8 mouse cellular contexts compared by ENCODE assay signal in the genomic region with DNA sequence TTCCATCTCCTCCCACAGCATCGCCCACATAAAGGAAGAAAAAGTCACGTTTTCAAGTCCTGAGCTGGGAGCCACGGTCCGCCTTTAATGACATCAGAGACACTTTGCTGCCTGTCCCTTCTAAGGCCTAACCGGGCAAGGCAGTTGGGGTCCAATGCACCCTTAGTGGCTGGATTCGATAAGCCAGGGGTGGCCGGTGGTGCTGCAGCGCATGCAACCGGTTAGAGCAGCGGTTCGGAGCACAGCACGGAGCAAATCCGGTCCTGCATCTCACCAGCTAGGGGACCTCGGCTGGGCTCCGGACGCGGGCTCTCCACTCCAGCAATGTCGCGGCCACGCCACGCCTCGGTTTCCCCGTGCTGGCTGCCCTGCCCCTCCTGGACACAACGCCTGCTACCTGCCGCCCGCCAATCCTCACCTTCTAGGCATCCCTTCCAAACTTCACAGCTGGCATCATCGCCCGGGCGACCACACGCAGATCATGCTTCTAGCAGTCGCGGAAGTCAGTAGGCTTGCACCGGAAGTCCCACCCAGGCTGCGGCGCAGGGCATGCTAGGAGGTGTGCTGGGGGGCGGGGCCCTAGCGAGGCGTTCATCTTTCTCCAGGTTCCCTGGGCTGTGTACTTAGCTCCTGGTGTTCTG. TPM values are rescaled to one million over a fixed set of nuclear protein-coding genes. Genes with fewer than 3 reads are reported as not detected.
A peak's percentile ranks its signal among the peaks of the same experiment; 100 is the strongest.
DNase-seq lines count a peak whose midpoint lies in the region; ATAC-seq and TF ChIP-seq lines count a peak whose summit lies in the region.

A gene (minus strand): TSS at position 523 of the 641 bp plus-strand sequence.

- WGBS in bone marrow, adult 2 months, result under 1% methylated on average over 38 of the region's 38 CpGs
- under 1% methylated on average over 38 of the region's 38 CpGs for WGBS in embryonic facial prominence, embryonic 15.5 days
- under 1% methylated on average over 38 of the region's 38 CpGs for WGBS in kidney, embryonic 14.5 days
- under 1% methylated on average over 38 of the region's 38 CpGs for WGBS in liver, adult 2 months
- WGBS in stomach, embryonic 14.5 days, result under 1% methylated on average over 38 of the region's 38 CpGs

- H3K4me1 ChIP-seq in bone marrow, adult 2 months (ENCODE audit: control insufficient read depth, insufficient read depth, low read length), result no peaks in the 10 kb centered on the region
- H3K4me1 ChIP-seq in embryonic facial prominence, embryonic 15.5 days, result peaks cover 10% of the 10 kb centered on the region; the same call in 1 of the 2 replicates
- no peaks in the 10 kb centered on the region for H3K4me1 ChIP-seq in kidney, embryonic 14.5 days (ENCODE audit: control insufficient read depth, insufficient read depth, low read length)
- H3K4me1 ChIP-seq in liver, adult 2 months (ENCODE audit: control insufficient read depth, insufficient read depth, low read length), result peaks cover 2% of the 10 kb centered on the region; the same call in 1 of the 2 replicates
- H3K4me1 ChIP-seq in stomach, embryonic 14.5 days (ENCODE audit: control insufficient read depth, insufficient read depth, low read length), result peaks cover 4% of the 10 kb centered on the region; the same call in 1 of the 2 replicates

- peak within 1 kb of the TSS; percentile 75 for H3K9ac ChIP-seq in embryonic facial prominence, embryonic 15.5 days
- peak within 1 kb of the TSS; percentile 82 for H3K9ac ChIP-seq in kidney, embryonic 14.5 days (ENCODE audit: low read depth, low read length)
- peak within 1 kb of the TSS; percentile 79 for H3K9ac ChIP-seq in liver, adult 2 months (ENCODE audit: low read depth, low read length)
- peak within 1 kb of the TSS; percentile 78 for H3K9ac ChIP-seq in stomach, embryonic 14.5 days (replicated peaks; ENCODE audit: low read depth, low read length)

- TF ChIP-seq CTCF in bone marrow, adult 2 months (IDR thresholded peaks at IDR 0.05; ENCODE audit: control insufficient read depth, insufficient read depth, low read length), result no peak
- no peak for TF ChIP-seq CTCF in liver, adult 2 months (IDR thresholded peaks at IDR 0.05; ENCODE audit: low read depth, low read length)

- H3K36me3 ChIP-seq in embryonic facial prominence, embryonic 15.5 days, result peaks cover 64% of the 10 kb centered on the region
- H3K36me3 ChIP-seq in kidney, embryonic 14.5 days (ENCODE audit: control insufficient read depth, insufficient read depth, low read length), result peaks cover 63% of the 10 kb centered on the region
- H3K36me3 ChIP-seq in liver, adult 2 months (ENCODE audit: control insufficient read depth, insufficient read depth, low read length), result peaks cover 18% of the 10 kb centered on the region; the same call in 1 of the 2 replicates
- H3K36me3 ChIP-seq in stomach, embryonic 14.5 days (ENCODE audit: control insufficient read depth, insufficient read depth, low read length), result peaks cover 49% of the 10 kb centered on the region

- H3K27me3 ChIP-seq in embryonic facial prominence, embryonic 15.5 days, result no peaks in the 10 kb centered on the region
- H3K27me3 ChIP-seq in kidney, embryonic 14.5 days (ENCODE audit: control insufficient read depth, insufficient read depth, low read length), result no peaks in the 10 kb centered on the region
- no peaks in the 10 kb centered on the region for H3K27me3 ChIP-seq in liver, adult 2 months (ENCODE audit: control insufficient read depth, insufficient read depth, low read length)
- H3K27me3 ChIP-seq in stomach, embryonic 14.5 days (ENCODE audit: control insufficient read depth, insufficient read depth, low read length), result no peaks in the 10 kb centered on the region

- ATAC-seq in embryonic facial prominence, embryonic 15.5 days (ENCODE audit: insufficient number of reproducible peaks, low FRiP score, low TSS enrichment, low read depth), result peak; percentile 91
- peak; percentile 97 for ATAC-seq in kidney, embryonic 14.5 days (ENCODE audit: low FRiP score, low TSS enrichment)
- ATAC-seq in stomach, embryonic 14.5 days (ENCODE audit: insufficient number of reproducible peaks, insufficient read depth, low FRiP score, low read depth), result peak; percentile 95

- H3K27ac ChIP-seq in bone marrow, adult 2 months (ENCODE audit: control insufficient read depth, insufficient read depth, low read depth, low read length, poor library complexity), result no peak within 1 kb of the TSS
- peak within 1 kb of the TSS; percentile 72 for H3K27ac ChIP-seq in embryonic facial prominence, embryonic 15.5 days (replicated peaks)
- H3K27ac ChIP-seq in kidney, embryonic 14.5 days (ENCODE audit: low read depth, low read length), result peak within 1 kb of the TSS; percentile 59
- H3K27ac ChIP-seq in liver, adult 2 months (replicated peaks; ENCODE audit: insufficient read depth, low read depth, low read length), result no peak within 1 kb of the TSS
- peak within 1 kb of the TSS; percentile 17; the same call in 1 of the 2 replicates for H3K27ac ChIP-seq in stomach, embryonic 14.5 days (ENCODE audit: low read length)

- TF ChIP-seq POLR2A in bone marrow, adult 2 months (IDR thresholded peaks at IDR 0.05; ENCODE audit: borderline replicate concordance, control insufficient read depth, low read depth, low read length), result peak; percentile 37; the same call in 1 of the 2 replicates
- 0 out of 2 replicates have a peak, but pooled peaks have one; percentile 7 for TF ChIP-seq POLR2A in liver, adult 2 months (IDR thresholded peaks at IDR 0.05; ENCODE audit: extremely low read depth, insufficient read depth, low read length)

- H3K9me3 ChIP-seq in embryonic facial prominence, embryonic 15.5 days (replicated peaks), result no peaks in the 10 kb centered on the region
- H3K9me3 ChIP-seq in kidney, embryonic 14.5 days (ENCODE audit: control insufficient read depth, low read length), result no peaks in the 10 kb centered on the region
- H3K9me3 ChIP-seq in stomach, embryonic 14.5 days (ENCODE audit: control insufficient read depth, low read depth, low read length), result no peaks in the 10 kb centered on the region

- no peaks in the 10 kb centered on the region for H3K79me2 ChIP-seq in liver, adult 2 months (ENCODE audit: control insufficient read depth, insufficient read depth, low read length)

- peak; percentile 89 for DNase-seq in B cell, adult 2 months
- peak; percentile 76 to 79 for DNase-seq in heart, adult 9 months (ENCODE audit: low spot score in 2 of 2)
- DNase-seq in liver, adult 2 months (ENCODE audit: extremely low read depth, low read depth, low spot score), result peak; percentile 68
- peak; percentile 87 for DNase-seq in naive thymus-derived CD4-positive, alpha-beta T cell, adult 2 months (ENCODE audit: low read depth)

- peak within 1 kb of the TSS; percentile 90 for H3K4me2 ChIP-seq in embryonic facial prominence, embryonic 15.5 days (replicated peaks)
- H3K4me2 ChIP-seq in kidney, embryonic 14.5 days (replicated peaks; ENCODE audit: low read depth, low read length), result peak within 1 kb of the TSS; percentile 78
- H3K4me2 ChIP-seq in stomach, embryonic 14.5 days (replicated peaks; ENCODE audit: low read depth, low read length), result peak within 1 kb of the TSS; percentile 67

- H3K4me3 ChIP-seq in bone marrow, adult 2 months (replicated peaks; ENCODE audit: control insufficient read depth, low read depth, low read length), result peak within 1 kb of the TSS; percentile 95
- peak within 1 kb of the TSS; percentile 85 for H3K4me3 ChIP-seq in embryonic facial prominence, embryonic 15.5 days (replicated peaks)
- peak within 1 kb of the TSS; percentile 84 for H3K4me3 ChIP-seq in kidney, embryonic 14.5 days (ENCODE audit: low read length)
- peak within 1 kb of the TSS; percentile 72 for H3K4me3 ChIP-seq in liver, adult 2 months (ENCODE audit: insufficient read depth, low read depth, low read length)
- H3K4me3 ChIP-seq in stomach, embryonic 14.5 days (ENCODE audit: low read depth, low read length), result peak within 1 kb of the TSS; percentile 89

RNA-seq across cellular contexts. Expression of the gene that starts here (rescaled TPM):
- polyA plus RNA-seq in bone marrow, adult 2 months (2011; ENCODE audit: insufficient read depth, insufficient read length, low replicate concordance, missing spikeins), result 25.2 and 42.6 TPM in 2 replicates
- polyA plus RNA-seq in embryonic facial prominence, embryonic 15.5 days (2015; fragmentation: Nextera tagmentation; extraction: Ambion mirVana), result 25.3 and 30.2 TPM in 2 replicates
- 24.6 and 29.3 TPM in 2 replicates for polyA plus RNA-seq in kidney, embryonic 14.5 days (2014; fragmentation: Nextera tagmentation; extraction: Ambion mirVana)
- 6.4 and 7.5 TPM in 2 replicates for total RNA-seq in liver, adult 2 months (2014; rRNA removed)
- polyA plus RNA-seq in liver, adult 2 months (2012; rRNA removed), result 9.1 and 14.3 TPM in 2 replicates
- polyA plus RNA-seq in stomach, embryonic 14.5 days (2014; fragmentation: Nextera tagmentation; extraction: Ambion mirVana), result 29.4 and 32.2 TPM in 2 replicates

Comparison
In these comparisons a context has a peak if more than half of its experiments do, and no peak if none do; other contexts are left out.
1. H3K27ac ChIP-seq: peak in embryonic facial prominence, embryonic 15.5 days (single experiment), kidney, embryonic 14.5 days (single experiment) and stomach, embryonic 14.5 days (single experiment); none in bone marrow, adult 2 months (single experiment) and liver, adult 2 months (single experiment).
2. Peak in every context shown above with its lines, with median percentiles within 50 percentile points of each other: DNase-seq, H3K4me3 ChIP-seq, ATAC-seq, H3K4me2 ChIP-seq and H3K9ac ChIP-seq.